Mouse (Mus musculus) liver, adult 2 months (tissue): ENCODE data around the gene Rexo1. TPM values are rescaled to one million over a fixed set of nuclear protein-coding genes. Genes with fewer than 3 reads are reported as not detected.

ENCODE experiments used
- DNase-seq: peaks from one replicate; pipeline ENCODE4 v3.0.0-alpha.2; 2011; ENCODE audit warnings: low read depth, low spot score; ENCODE audit errors: extremely low read depth
- H3K27ac ChIP-seq: fragments of 200-500 bp; replicated peaks from 2 replicates; pipeline ENCODE4 v1.5.1; 2012; ENCODE audit warnings: low read depth, mild to moderate bottlenecking, control low read depth, inconsistent platforms, low read length; ENCODE audit not compliant: insufficient read depth
- H3K27me3 ChIP-seq: fragments of 200-500 bp; 2 replicates; pipeline ENCODE4 v1.6.1; 2012; ENCODE audit warnings: mild to moderate bottlenecking, moderate library complexity, low read length, inconsistent platforms; ENCODE audit not compliant: control insufficient read depth, insufficient read depth
- H3K36me3 ChIP-seq: fragments of 200-500 bp; 2 replicates; pipeline ENCODE4 v1.6.1; 2012; ENCODE audit warnings: low read length, inconsistent platforms; ENCODE audit not compliant: control insufficient read depth, insufficient read depth
- H3K4me1 ChIP-seq: fragments of 200-500 bp; 2 replicates; pipeline ENCODE4 v1.6.1; 2011; ENCODE audit warnings: low read length; ENCODE audit not compliant: control insufficient read depth, insufficient read depth
- H3K4me3 ChIP-seq: fragments of 200-500 bp; 2 replicates; pipeline ENCODE4 v1.5.1; 2011; ENCODE audit warnings: low read depth, mild to moderate bottlenecking, control low read depth, low read length, moderate library complexity; ENCODE audit not compliant: insufficient read depth
- H3K79me2 ChIP-seq: fragments of 200-500 bp; 2 replicates; pipeline ENCODE4 v1.6.1; 2012; ENCODE audit warnings: inconsistent platforms, mild to moderate bottlenecking, low read length, moderate library complexity; ENCODE audit not compliant: control insufficient read depth, insufficient read depth
- H3K9ac ChIP-seq: fragments of 200-500 bp; 2 replicates; pipeline ENCODE4 v1.6.1; 2012; ENCODE audit warnings: low read depth, mild to moderate bottlenecking, control low read depth, inconsistent platforms, low read length
- CTCF ChIP-seq: fragments of 200-500 bp; IDR thresholded peaks from 2 replicates; pipeline ENCODE4 v1.5.1; 2011; ENCODE audit warnings: low read depth, low read length, control low read depth
- POLR2A ChIP-seq: fragments of 200-500 bp; IDR thresholded peaks from 2 replicates; pipeline ENCODE4 v1.6.1; 2011; ENCODE audit warnings: low read length, control low read depth; ENCODE audit not compliant: insufficient read depth; ENCODE audit errors: extremely low read depth
- whole genome bisulfite sequencing: fragments of 180-500 bp; shearing (Covaris S2); methylation state at CpG from one replicate; pipeline ENCODE4 v1.1.7; 2018; 5-methylcytosine and 5-hydroxymethylcytosine counted together
- polyA plus RNA-seq: library from polyadenylated mRNA; depleted of rRNA; stranded (reverse); fragments of >200 nt; gene quantifications from 2 replicates; pipeline ENCODE4 v1.2.3, GENCODE M21; 2012
- total RNA-seq: library from RNA; depleted of rRNA; stranded (reverse); fragments of >200 nt; gene quantifications from 2 replicates; pipeline ENCODE4 v1.2.3, GENCODE M21; 2014

Gene Rexo1
- total and polyA plus RNA-seq, 2 experiments, result 4.4 to 36.8 TPM

DNA sequence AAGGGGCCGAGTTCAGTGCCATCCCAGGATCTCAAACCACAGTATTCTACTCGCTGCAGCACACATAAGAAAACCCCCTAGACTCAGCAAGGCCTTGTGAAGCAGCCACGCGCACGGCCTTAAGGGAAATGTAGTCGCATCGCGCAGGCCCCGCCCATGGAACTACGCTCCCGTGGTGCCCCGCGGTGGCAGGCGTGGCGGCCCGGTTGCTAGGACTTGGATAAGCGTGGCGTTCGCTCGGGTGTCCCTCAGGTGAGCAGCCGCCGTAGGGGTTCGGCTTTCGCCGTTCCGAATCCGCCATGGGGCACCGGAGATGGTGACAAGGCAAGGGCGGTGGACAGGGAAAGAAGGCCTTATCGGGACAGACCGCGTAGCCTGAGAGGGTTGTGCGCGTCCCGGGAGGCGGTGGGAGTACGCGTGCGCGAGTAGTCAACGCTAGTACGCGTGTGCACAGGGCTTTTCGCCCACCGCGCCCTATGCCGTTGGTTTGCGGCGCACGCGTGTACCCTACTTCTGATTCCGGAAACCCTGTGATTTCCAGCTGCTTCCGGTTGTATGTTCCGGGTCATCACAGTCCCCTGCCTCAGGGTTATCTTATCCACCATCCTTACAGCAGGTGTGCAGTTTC lies 41.5 kb upstream of the Rexo1 start, which contains the start of the genes Scamp4 and Adat3:
Scamp4 (plus strand) TSS at position 175 of the 628 bp plus-strand sequence.
Adat3 (plus strand) TSS at position 183 of the 628 bp plus-strand sequence.
- H3K4me3 ChIP-seq, result peak within 1 kb of the TSS; percentile 95
- H3K36me3 ChIP-seq, result no peaks in the 10 kb centered on the region
- under 1% methylated on average over 54 of the region's 54 CpGs for WGBS
- peak within 1 kb of the TSS; percentile 83 for H3K9ac ChIP-seq
- peak; percentile 53; the same call in 1 of the 2 replicates for TF ChIP-seq POLR2A
- no peak for TF ChIP-seq CTCF
- H3K27ac ChIP-seq, result peak within 1 kb of the TSS; percentile 79
- peak; percentile 82 for DNase-seq
- no peaks in the 10 kb centered on the region for H3K27me3 ChIP-seq
- peaks cover 33% of the 10 kb centered on the region for H3K79me2 ChIP-seq
- H3K4me1 ChIP-seq, result peaks cover 11% of the 10 kb centered on the region

GRCm38 (mm10) chr10:80596318-80596717 lies 35.0 kb upstream of the Rexo1 start:
- Histone ChIP-seq H3K4me3 (no peak overlapping the region), H3K27me3 (no peaks in the 10 kb centered on the region), H3K27ac (no peak overlapping the region; the same call in 1 of the 2 replicates), H3K79me2 (no peaks in the 10 kb centered on the region), H3K9ac (no peak overlapping the region), H3K4me1 (no peaks in the 10 kb centered on the region), H3K36me3 (no peaks in the 10 kb centered on the region)
- DNase-seq, result no peak
- 72% methylated on average over 4 of the region's 4 CpGs for WGBS
- TF ChIP-seq CTCF (no peak), POLR2A (no peak)

GRCm38 (mm10) chr10:80589879-80590854 lies 28.8 kb upstream of the Rexo1 start, which contains the start of gene Abhd17a:
Abhd17a (minus strand) TSS chr10:80590341.
- Histone ChIP-seq H3K4me1 (peaks cover 15% of the 10 kb centered on the region), H3K79me2 (peaks cover 43% of the 10 kb centered on the region)
- WGBS, result 1% methylated on average over 73 of the region's 73 CpGs

DNA sequence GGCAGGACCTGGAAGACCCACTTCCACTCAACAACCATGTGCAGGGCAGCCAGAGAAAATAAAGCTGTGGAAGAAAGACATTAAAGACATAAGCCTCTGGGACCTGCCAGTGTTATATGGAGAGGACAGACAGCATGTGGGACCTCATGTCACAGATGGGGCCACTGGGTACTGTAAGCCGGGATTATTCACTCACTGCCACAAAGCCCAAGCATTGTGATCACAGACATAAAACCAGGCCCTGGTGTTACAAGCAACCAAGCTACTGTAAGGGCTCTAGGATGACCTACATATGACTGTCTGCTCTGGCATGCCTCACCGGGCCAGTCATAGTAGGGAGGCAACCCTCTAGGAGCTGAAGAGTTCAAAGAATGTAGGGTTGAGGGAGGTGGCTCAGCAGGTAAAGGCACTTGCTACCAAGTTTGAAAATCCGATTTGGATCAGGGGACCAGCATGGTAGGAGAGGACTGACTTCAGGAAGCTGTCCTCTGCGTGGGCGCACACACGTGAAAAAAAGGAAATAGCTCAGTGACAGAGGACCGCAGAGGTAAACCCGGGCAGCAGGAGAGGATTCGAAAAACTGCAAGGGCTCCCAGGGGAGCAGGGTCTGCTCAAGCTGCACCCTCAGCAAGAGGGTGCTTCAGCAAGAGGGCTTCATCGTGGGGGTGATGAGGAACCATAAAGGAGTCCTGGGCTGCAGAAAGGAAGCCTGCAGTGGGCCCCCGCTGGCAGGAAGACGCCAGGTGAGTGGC lies 27.9 kb upstream of the Rexo1 start:
- WGBS, result 5% methylated on average over 12 of the region's 12 CpGs
- TF ChIP-seq POLR2A, result no peak
- no peak for TF ChIP-seq CTCF
- peak overlapping the region; percentile 22 for H3K27ac ChIP-seq
- no peaks in the 10 kb centered on the region for H3K27me3 ChIP-seq
- H3K4me3 ChIP-seq, result peak overlapping the region; percentile 92
- H3K79me2 ChIP-seq, result peaks cover 43% of the 10 kb centered on the region
- DNase-seq, result no peak
- H3K4me1 ChIP-seq, result peaks cover 22% of the 10 kb centered on the region
- H3K9ac ChIP-seq, result peak overlapping the region; percentile 95
- no peaks in the 10 kb centered on the region for H3K36me3 ChIP-seq

More at GRCm38 (mm10) chr10:80589879-80590854, 28.8 kb upstream of the Rexo1 start, which contains the start of gene Abhd17a:
- H3K9ac ChIP-seq, result peak within 1 kb of the TSS; percentile 95
- no peaks in the 10 kb centered on the region for H3K36me3 ChIP-seq
- TF ChIP-seq POLR2A (peak; percentile 86), CTCF (no peak)
- H3K27ac ChIP-seq, result peak within 1 kb of the TSS; percentile 22
- H3K27me3 ChIP-seq, result no peaks in the 10 kb centered on the region
- peak; percentile 94 for DNase-seq
- H3K4me3 ChIP-seq, result peak within 1 kb of the TSS; percentile 92

DNA sequence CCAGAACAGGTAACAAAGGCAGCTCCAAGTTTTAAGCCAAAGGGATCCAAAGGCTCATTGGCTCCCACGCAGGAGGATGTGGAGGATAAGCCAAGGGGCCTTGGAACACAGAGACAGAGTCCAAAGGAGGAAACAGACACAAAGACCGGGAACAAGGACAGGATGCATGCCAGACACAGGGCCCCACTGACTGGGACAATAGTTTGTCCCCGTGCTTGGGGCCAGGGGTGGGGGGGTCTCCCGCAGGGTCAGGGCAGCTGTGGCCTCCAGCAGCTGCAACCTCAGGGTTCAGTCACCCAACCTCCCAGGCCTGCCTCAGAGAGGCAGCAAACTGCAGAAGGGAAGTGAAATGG lies 25.9 kb upstream of the Rexo1 start:
- Histone ChIP-seq H3K4me1 (peaks cover 27% of the 10 kb centered on the region), H3K9ac (no peak overlapping the region), H3K36me3 (no peaks in the 10 kb centered on the region), H3K27ac (peak overlapping the region; percentile 38; the same call in 1 of the 2 replicates), H3K27me3 (no peaks in the 10 kb centered on the region), H3K79me2 (peaks cover 43% of the 10 kb centered on the region), H3K4me3 (no peak overlapping the region)
- no peak for DNase-seq
- 54% methylated on average over 4 of the region's 4 CpGs for WGBS
- TF ChIP-seq POLR2A, result no peak
- TF ChIP-seq CTCF, result no peak
